Mouse (Mus musculus) kidney, adult 2 months (tissue): ENCODE results near the gene Cacna1a. TPM values are rescaled to one million over a fixed set of nuclear protein-coding genes. Genes with fewer than 3 reads are reported as not detected.
A peak's percentile ranks its signal among the peaks of the same experiment; 100 is the strongest.

Experiments used
- DNase-seq: peaks from one replicate; pipeline ENCODE4 v3.0.0; 2021
- H3K27ac ChIP-seq: fragments of 200-500 bp; 2 replicates; pipeline ENCODE4 v1.5.1; 2012; ENCODE audit warnings: low read depth, low read length, control low read depth, inconsistent platforms; ENCODE audit not compliant: insufficient read depth
- H3K27me3 ChIP-seq: fragments of 200-500 bp; replicated peaks from 2 replicates; pipeline ENCODE4 v1.6.1; 2012; ENCODE audit warnings: mild to moderate bottlenecking, moderate library complexity, low read length, inconsistent platforms; ENCODE audit not compliant: control insufficient read depth, insufficient read depth
- H3K36me3 ChIP-seq: fragments of 200-500 bp; 2 replicates; pipeline ENCODE4 v1.6.1; 2012; ENCODE audit warnings: mild to moderate bottlenecking, moderate library complexity, low read length, inconsistent platforms; ENCODE audit not compliant: control insufficient read depth, insufficient read depth
- H3K4me1 ChIP-seq: fragments of 200-500 bp; 2 replicates; pipeline ENCODE4 v1.6.1; 2011; ENCODE audit warnings: low read length; ENCODE audit not compliant: control insufficient read depth, insufficient read depth
- H3K4me3 ChIP-seq: fragments of 200-500 bp; 2 replicates; pipeline ENCODE4 v1.5.1; 2011; ENCODE audit warnings: mild to moderate bottlenecking, low read depth, low read length, control low read depth; ENCODE audit not compliant: insufficient read depth
- CTCF ChIP-seq: fragments of 200-500 bp; conservative IDR thresholded peaks from 2 replicates; pipeline ENCODE4 v1.5.1; 2011; ENCODE audit warnings: low read depth, mild to moderate bottlenecking, control low read depth, low read length, moderate library complexity, mixed read lengths; ENCODE audit not compliant: insufficient read depth, insufficient read length
- POLR2A ChIP-seq: fragments of 200-500 bp; IDR thresholded peaks from one replicate; pipeline ENCODE4 v1.6.1; 2011; ENCODE audit warnings: low read depth, low read length, control low read depth
- WGBS: fragments of 180-500 bp; shearing (Covaris S2); methylation state at CpG from one replicate; pipeline ENCODE4 v1.1.7; 2018; 5-methylcytosine and 5-hydroxymethylcytosine counted together
- polyA plus RNA-seq: library from polyadenylated mRNA; depleted of rRNA; stranded (reverse); fragments of >200 nt; gene quantifications from 2 replicates; pipeline ENCODE4 v1.2.3, GENCODE M21; 2012

Gene Cacna1a
- polyA plus RNA-seq, 1 experiment = 6.8 TPM

DNA sequence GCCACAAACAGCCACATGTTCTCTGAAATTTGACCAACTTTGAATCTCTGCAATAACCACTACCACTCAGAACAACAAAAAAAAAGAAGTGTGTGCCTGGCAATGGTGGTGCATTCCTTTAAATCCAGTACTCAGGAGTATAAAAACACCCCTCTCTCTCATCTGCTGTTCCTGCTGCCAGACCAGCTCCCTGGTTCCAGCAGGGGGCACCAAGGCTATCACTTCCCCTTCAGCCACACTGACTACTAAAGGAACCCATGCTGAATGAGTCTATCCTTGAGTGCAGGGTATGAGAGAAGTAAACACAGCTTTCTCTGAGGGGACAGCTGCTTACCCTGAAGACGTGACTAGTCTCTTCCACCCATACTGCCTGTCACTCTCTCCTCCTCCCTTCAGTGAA lies 197.1 kb downstream of the Cacna1a start:
- DNase-seq = no peak
- TF ChIP-seq CTCF = 0 out of 2 replicates have a peak, but pooled peaks have one; percentile 18
- TF ChIP-seq POLR2A = no peak
- WGBS = 68% methylated on average over 1 of the region's 1 CpGs
- Histone ChIP-seq H3K27me3 (no peaks in the 10 kb centered on the region), H3K36me3 (no peaks in the 10 kb centered on the region), H3K4me3 (no peak overlapping the region), H3K27ac (no peak overlapping the region), H3K4me1 (no peaks in the 10 kb centered on the region)

DNA sequence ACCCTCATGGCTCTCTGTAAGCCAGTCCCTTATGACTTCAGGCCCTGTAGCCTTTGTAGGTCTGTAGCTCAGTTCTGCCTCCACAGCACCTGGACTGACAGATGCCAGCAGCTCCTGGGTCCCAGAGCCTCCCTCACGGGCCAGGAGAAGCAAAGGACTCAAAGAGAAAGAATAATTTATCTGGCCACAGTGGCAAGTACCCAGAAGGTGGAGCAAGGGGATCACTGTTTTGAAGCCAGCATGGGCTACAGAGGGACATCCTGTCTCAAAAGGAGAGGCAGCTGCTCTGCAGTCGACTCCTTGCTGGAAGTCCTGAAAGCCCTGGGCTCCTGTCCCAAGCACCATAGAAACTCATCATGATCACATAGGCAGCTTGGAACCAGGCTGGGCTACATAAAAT lies 198.0 kb downstream of the Cacna1a start:
- H3K27me3 ChIP-seq = no peaks in the 10 kb centered on the region
- no peak overlapping the region for H3K27ac ChIP-seq
- no peaks in the 10 kb centered on the region for H3K36me3 ChIP-seq
- DNase-seq = no peak
- WGBS = 69% methylated on average over 2 of the region's 2 CpGs
- no peak for TF ChIP-seq POLR2A
- TF ChIP-seq CTCF = no peak
- no peaks in the 10 kb centered on the region for H3K4me1 ChIP-seq
- H3K4me3 ChIP-seq = no peak overlapping the region

DNA sequence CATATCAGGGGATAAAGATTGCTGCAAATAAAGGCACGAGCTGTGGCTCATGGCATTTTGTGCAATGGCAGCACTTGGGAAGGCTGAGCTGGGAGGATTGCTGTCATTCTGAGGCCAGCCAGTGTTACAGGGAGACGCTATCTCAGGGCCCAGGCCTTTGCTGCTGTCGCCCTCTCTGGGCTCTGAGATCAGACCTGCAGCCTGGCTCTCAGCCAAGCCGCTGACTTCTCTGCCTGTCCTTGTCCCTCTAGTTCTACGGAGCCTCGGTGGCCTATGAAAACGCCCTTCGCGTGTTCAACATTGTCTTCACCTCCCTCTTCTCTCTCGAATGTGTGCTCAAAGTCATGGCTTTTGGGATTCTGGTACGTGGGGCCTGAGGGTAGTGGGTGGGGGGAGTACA lies 200.3 kb downstream of the Cacna1a start:
- no peak overlapping the region for H3K27ac ChIP-seq
- H3K27me3 ChIP-seq = no peaks in the 10 kb centered on the region
- DNase-seq = no peak
- no peak for TF ChIP-seq CTCF
- TF ChIP-seq POLR2A = no peak
- H3K4me1 ChIP-seq = no peaks in the 10 kb centered on the region
- no peak overlapping the region for H3K4me3 ChIP-seq
- 79% methylated on average over 11 of the region's 11 CpGs for WGBS
- no peaks in the 10 kb centered on the region for H3K36me3 ChIP-seq

DNA sequence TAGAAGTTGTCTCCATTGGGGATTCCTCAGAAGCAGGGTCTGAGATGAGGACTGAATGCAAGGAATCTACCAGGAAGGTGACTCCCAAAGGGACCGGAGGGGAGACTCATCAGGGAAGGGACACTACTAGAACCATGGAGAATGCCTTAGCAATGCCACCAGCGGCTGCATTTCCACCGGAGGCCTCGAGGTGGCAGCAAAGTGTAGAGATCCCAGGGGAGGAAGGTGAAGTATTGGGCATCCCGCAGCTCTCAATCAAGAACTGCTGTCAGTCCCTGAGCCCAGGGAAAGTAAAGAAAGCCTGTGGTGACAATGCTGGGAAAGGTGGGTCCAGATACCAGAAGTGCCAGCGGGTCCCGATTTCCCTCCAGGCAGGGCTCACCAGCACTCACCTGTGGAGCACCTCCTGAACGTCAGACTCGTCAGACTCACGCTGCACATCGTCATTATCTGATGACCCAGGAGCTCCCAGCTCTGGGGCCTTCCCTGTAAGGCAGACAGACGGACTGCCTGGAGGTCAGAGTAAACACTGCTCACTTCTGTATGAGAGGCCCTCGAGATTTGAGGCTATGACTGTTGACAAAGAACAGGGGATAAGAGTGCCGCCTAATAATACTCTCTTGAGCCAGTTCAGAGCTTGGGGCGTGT lies 203.9 kb downstream of the Cacna1a start:
- H3K4me1 ChIP-seq = no peaks in the 10 kb centered on the region
- H3K27me3 ChIP-seq = no peaks in the 10 kb centered on the region
- no peak overlapping the region for H3K27ac ChIP-seq
- no peaks in the 10 kb centered on the region for H3K36me3 ChIP-seq
- peak; percentile 73 for DNase-seq
- TF ChIP-seq POLR2A (no peak), CTCF (peak; percentile 93)
- no peak overlapping the region for H3K4me3 ChIP-seq
- WGBS = 30% methylated on average over 15 of the region's 15 CpGs

DNA sequence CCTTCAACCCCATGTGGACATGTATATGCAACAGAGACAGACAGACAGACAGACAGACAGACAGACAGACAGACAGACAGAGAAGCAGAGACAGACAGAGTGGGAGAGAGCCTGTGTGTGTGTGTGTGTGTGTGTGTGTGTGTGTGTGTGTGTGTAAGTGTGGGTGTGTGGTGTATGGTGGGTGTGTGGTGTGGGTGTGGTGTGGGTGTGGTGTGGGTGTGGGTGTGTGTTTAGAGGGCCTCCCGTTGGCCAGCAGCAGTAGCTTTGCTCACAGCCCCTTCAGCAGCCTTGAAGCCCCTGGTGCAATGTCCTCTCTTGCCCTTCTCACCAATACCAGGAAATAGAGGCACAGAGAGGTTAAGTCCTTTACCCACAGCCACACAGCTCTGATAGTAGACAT lies 204.9 kb downstream of the Cacna1a start:
- Histone ChIP-seq H3K4me3 (no peak overlapping the region), H3K27me3 (no peaks in the 10 kb centered on the region), H3K27ac (no peak overlapping the region), H3K4me1 (no peaks in the 10 kb centered on the region), H3K36me3 (no peaks in the 10 kb centered on the region)
- TF ChIP-seq CTCF = no peak
- no peak for TF ChIP-seq POLR2A
- DNase-seq = no peak
- WGBS = 64% methylated on average over 1 of the region's 1 CpGs

DNA sequence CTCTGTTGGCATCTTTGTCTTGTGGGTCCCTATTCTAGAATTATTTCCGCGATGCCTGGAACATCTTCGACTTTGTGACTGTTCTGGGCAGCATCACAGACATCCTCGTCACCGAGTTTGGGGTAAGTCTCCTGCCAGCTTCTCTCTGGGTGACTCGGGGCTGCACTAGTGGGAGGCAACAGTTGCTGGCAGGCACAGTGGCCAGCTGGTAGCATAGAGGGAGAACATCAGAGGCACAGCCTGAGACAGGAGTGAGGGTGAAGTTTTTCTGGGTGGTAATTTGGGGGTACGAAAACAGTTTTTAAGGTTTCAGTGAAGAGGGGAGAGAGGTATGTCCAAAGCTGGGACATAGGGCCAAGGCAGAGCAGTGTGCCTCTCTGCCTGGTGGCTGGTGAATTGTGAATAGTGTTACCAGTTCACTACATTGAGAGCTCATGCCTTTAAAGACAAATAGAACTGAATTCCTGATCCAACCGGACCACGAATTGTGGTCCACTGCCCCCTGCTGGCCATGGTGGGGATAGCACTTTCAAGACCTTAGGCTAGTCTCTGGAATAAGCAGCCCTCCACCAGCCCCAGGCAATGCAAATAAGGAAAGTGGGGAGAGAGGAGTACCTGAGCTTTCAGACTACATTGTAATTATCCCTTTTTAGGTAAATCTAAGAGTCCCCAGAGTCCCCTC lies 206.0 kb downstream of the Cacna1a start:
- 64% methylated on average over 9 of the region's 9 CpGs for WGBS
- Histone ChIP-seq H3K27me3 (no peaks in the 10 kb centered on the region), H3K4me1 (no peaks in the 10 kb centered on the region), H3K27ac (no peak overlapping the region), H3K4me3 (no peak overlapping the region), H3K36me3 (no peaks in the 10 kb centered on the region)
- DNase-seq = peak; percentile 66
- no peak for TF ChIP-seq POLR2A
- peak; percentile 87 for TF ChIP-seq CTCF

DNA sequence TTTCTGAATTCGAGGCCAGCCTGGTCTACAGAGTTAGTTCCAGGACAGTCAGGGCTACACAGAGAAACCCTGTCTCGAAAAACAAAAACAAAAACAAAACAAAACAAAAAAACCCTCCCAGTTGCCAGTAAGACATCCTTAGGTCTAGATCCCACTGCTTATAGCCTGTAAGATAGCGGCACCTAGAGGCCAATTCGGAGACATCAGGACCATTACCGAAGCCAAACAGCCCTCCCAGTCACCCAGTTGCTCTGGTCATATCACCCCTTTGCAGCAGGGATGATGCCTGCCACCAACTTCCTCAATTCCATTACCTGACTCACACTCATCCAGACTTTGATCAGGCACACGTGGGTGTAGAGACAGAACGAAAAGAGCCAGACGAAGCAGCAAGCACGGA lies 207.4 kb downstream of the Cacna1a start:
- peak; percentile 60 for DNase-seq
- no peaks in the 10 kb centered on the region for H3K4me1 ChIP-seq
- no peaks in the 10 kb centered on the region for H3K27me3 ChIP-seq
- WGBS = 21% methylated on average over 9 of the region's 9 CpGs
- no peak overlapping the region for H3K4me3 ChIP-seq
- no peaks in the 10 kb centered on the region for H3K36me3 ChIP-seq
- TF ChIP-seq POLR2A (no peak), CTCF (peak; percentile 56)
- no peak overlapping the region for H3K27ac ChIP-seq
